Mouse (Mus musculus) embryonic facial prominence, embryonic 10.5 days (tissue): ENCODE data around the gene Lrp10. TPM values are rescaled to one million over a fixed set of nuclear protein-coding genes. Genes with fewer than 3 reads are reported as not detected.

Experiments
- DNase-seq: peaks from one replicate; pipeline ENCODE4 v3.0.0-alpha.2; 2017; ENCODE audit warnings: low spot score
- H3K27ac ChIP-seq: fragments of 300-500 bp; sonication (generic); replicated peaks from 2 replicates; pipeline ENCODE4 v1.5.1; 2016; ENCODE audit warnings: mild to moderate bottlenecking
- H3K27me3 ChIP-seq: fragments of 300-500 bp; sonication (generic); replicated peaks from 2 replicates; pipeline ENCODE4 v1.6.1; 2016; ENCODE audit warnings: low read depth, mild to moderate bottlenecking; ENCODE audit not compliant: poor library complexity, severe bottlenecking
- H3K36me3 ChIP-seq: fragments of 300-500 bp; sonication (generic); replicated peaks from 2 replicates; pipeline ENCODE4 v1.6.1; 2016; ENCODE audit warnings: mild to moderate bottlenecking, moderate library complexity
- H3K4me1 ChIP-seq: fragments of 300-500 bp; sonication (generic); 2 replicates; pipeline ENCODE4 v1.6.1; 2016
- H3K4me3 ChIP-seq: fragments of 300-500 bp; sonication (generic); 2 replicates; pipeline ENCODE4 v1.5.1; 2016; ENCODE audit warnings: mild to moderate bottlenecking, moderate library complexity
- H3K9me3 ChIP-seq: fragments of 300-500 bp; sonication (generic); 2 replicates; pipeline ENCODE4 v1.6.1; 2016; ENCODE audit warnings: mild to moderate bottlenecking
- WGBS: fragments of 180-500 bp; shearing (Covaris S2); methylation state at CpG from one replicate; pipeline ENCODE4 v1.1.7; 2016; 5-methylcytosine and 5-hydroxymethylcytosine counted together
- polyA plus RNA-seq: library from polyadenylated mRNA; unstranded; fragments of >200 nt; fragmentation: Nextera tagmentation; extraction: Ambion mirVana; gene quantifications from 2 replicates; pipeline ENCODE4 v1.2.1, GENCODE M21; 2016

Lrp10 gene
- 23.2 and 23.4 TPM in 2 replicates for polyA plus RNA-seq

DNA sequence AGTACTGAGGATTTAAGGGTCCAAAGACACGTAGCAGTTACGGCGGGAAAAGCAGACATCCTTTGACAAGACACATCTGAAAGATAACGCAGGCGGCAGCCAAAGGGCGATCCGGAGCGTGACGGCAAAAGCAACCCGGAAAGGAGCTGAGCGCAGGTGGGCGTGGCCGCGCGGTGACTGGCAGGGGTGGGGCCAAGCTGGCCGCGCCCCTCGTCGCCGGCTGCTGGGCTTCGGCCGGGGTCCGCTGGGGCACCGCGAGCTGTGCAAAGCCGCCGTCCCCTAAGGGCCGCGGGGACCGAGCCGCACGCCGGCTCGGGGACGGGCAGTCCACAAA lies at the start of gene Lrp10:
Lrp10 (plus strand) TSS at position 179 of the 334 bp plus-strand sequence.
- Histone ChIP-seq H3K4me3 (peak within 1 kb of the TSS; percentile 91), H3K27me3 (no peaks in the 10 kb centered on the region), H3K36me3 (peaks cover 18% of the 10 kb centered on the region), H3K4me1 (peaks cover 18% of the 10 kb centered on the region), H3K27ac (peak within 1 kb of the TSS; percentile 85), H3K9me3 (no peaks in the 10 kb centered on the region)
- DNase-seq = peak; percentile 93
- under 1% methylated on average over 35 of the region's 35 CpGs for WGBS

DNA sequence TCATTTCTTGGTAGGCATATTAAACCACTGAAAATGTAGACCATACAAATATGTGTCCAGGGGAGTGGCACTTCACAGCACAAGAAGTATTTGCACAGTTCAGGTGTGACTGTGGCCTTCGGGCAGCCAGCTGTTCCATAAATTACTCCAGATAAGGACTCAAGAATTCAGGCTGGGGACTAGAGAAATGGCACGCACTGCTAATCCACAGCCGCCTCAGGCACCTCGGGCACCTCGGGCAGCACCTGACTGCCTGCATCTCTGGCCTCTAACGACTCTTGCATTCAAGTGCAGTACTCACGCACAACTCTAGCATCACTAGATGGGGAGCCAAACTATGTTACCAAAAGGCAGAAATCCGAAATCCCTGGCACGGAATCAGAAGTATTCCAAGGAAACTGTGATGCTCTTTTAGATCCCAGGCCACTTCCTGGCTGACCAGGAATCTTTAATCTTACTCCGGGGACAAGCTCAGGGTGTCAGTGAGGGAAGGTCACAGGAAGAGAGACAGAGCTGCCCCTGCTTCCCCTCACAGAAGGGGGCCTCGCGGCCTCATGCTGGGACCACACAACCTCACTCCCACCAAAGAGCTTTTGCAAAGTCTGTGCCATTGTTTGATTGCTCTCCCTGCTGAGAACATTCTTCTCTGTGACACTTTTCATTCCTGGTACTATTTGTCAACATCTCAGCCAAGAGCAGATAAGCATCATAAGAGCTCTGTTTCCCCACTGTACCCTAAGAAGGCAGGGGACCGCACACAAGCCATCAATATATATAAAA lies 48.5 kb upstream of the Lrp10 start:
- Histone ChIP-seq H3K36me3 (no peaks in the 10 kb centered on the region), H3K4me3 (no peak overlapping the region), H3K9me3 (no peaks in the 10 kb centered on the region), H3K27ac (no peak overlapping the region), H3K27me3 (peaks cover 55% of the 10 kb centered on the region), H3K4me1 (peaks cover 37% of the 10 kb centered on the region)
- peak; percentile 30 for DNase-seq
- WGBS = 7% methylated on average over 13 of the region's 13 CpGs

DNA sequence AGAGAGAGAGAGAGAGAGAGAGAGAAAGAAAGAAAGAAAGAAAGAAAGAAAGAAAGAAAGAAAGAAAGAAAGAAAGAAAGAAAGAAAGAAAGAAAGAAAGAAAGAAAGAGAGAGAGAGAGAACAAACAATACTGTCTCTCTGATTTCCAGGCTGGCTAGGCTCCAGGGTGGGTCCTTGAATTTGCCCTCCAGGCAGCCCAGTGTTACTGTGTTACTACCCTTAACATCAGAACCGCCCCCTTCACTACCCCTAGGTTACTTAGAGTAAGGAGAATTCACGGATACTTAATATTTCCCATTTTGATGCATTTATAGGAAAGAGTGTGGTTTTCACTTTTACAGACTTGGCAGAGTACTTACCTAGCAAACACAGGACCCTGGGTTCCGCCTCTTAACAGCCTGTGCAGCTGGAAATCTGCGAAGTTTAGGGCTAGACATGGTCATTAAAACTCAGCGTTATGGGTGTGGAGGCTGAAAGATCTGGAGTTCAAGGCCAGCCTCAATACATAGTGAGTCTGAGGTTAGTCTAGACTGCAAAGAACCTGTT lies 47.6 kb upstream of the Lrp10 start:
- Histone ChIP-seq H3K27ac (no peak overlapping the region), H3K4me3 (no peak overlapping the region), H3K4me1 (peaks cover 35% of the 10 kb centered on the region), H3K9me3 (no peaks in the 10 kb centered on the region), H3K36me3 (no peaks in the 10 kb centered on the region), H3K27me3 (peaks cover 53% of the 10 kb centered on the region)
- 24% methylated on average over 5 of the region's 5 CpGs for WGBS
- no peak for DNase-seq

DNA sequence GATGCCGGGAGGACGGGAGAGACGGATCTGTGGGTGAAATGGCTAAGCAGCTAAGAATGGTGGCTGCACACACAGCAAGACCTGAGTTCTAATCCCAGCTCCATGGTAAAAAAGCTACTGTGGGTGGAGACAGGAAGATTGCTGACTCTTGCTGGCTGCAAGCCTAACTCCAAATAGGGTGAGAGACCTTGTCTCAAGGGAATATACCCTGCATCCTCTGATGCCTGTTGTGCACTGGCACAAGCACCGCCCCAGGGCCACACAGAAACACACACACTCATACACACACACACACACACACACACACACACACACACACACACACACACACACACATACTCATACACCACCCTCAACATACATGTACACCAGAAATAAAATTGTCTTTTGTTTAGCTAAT lies 47.1 kb upstream of the Lrp10 start:
- no peak overlapping the region for H3K27ac ChIP-seq
- H3K4me1 ChIP-seq = peaks cover 35% of the 10 kb centered on the region
- no peaks in the 10 kb centered on the region for H3K9me3 ChIP-seq
- H3K4me3 ChIP-seq = no peak overlapping the region
- 53% methylated on average over 4 of the region's 4 CpGs for WGBS
- no peak for DNase-seq
- peaks cover 53% of the 10 kb centered on the region for H3K27me3 ChIP-seq
- H3K36me3 ChIP-seq = no peaks in the 10 kb centered on the region

DNA sequence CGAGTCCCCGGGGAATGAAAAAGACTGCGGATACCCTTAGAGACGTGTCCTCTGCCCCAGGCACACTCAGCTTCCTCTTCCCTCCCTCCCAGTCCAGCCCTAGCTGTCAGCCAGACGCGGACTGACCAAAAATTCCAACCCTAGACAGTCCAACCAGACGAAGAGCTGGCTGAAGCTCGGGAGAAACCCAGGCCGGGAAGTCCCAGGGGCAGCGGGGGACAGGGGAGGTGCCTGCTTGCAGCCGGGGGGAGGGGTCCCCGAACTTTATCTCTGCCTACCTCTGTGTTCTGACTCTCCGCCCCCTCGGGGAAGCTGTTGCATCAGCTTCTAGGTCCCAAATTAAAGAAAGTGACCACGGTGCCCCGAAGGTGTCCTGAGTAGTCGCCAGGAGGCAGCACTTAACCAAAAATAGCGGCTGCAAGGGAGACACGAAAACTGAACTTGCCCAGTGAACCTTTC lies 46.3 kb upstream of the Lrp10 start, which contains the start of gene Slc7a7:
Slc7a7 (minus strand) TSS at position 158 of the 459 bp plus-strand sequence.
- peaks cover 35% of the 10 kb centered on the region for H3K4me1 ChIP-seq
- H3K9me3 ChIP-seq = no peaks in the 10 kb centered on the region
- 2% methylated on average over 19 of the region's 19 CpGs for WGBS
- H3K27ac ChIP-seq = peak within 1 kb of the TSS; percentile 31; the same call in 1 of the 2 replicates
- H3K27me3 ChIP-seq = peaks cover 53% of the 10 kb centered on the region
- H3K36me3 ChIP-seq = no peaks in the 10 kb centered on the region
- H3K4me3 ChIP-seq = peak within 1 kb of the TSS; percentile 44
- peak; percentile 49 for DNase-seq

DNA sequence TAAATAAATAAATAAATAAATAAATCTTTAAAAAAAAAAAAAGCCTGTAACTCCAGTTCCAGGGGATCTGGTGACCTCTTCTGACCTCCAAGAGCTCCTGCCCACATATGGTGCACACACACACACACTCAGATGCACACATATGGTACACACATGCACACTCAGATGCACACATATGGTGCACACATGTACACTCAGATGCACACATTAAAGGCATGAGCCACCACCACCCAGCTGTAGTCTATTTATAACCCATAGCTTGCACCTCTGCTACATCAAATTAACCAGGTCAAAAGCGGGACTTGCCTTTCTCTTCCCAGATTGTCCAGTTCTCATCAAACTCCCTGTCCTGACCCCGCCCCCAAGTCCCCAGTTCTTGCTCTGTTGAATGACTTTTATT lies 42.9 kb upstream of the Lrp10 start:
- WGBS = 61% methylated on average over 2 of the region's 2 CpGs
- H3K9me3 ChIP-seq = no peaks in the 10 kb centered on the region
- peaks cover 22% of the 10 kb centered on the region for H3K27me3 ChIP-seq
- peak; percentile 36 for DNase-seq
- H3K4me3 ChIP-seq = no peak overlapping the region
- H3K4me1 ChIP-seq = peaks cover 14% of the 10 kb centered on the region
- no peaks in the 10 kb centered on the region for H3K36me3 ChIP-seq
- no peak overlapping the region for H3K27ac ChIP-seq

DNA sequence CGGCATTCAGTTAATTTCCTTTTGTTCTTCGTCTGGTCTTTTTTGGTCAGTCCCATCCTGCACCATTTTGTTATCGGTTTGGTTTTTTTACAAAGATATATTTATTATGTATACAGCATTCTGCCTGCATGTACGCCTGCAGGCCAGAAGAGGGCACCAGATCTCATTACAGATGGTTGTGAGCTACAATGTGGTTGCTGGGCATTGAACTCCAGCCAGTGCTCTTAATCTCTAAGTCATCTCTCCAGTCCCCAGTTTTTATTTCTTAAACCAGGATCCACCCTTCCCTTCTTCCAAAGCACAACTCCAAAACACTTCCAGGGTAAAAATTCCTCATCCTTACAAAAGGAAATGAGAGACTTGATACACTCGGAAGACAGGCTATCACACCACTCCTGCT lies 40.5 kb upstream of the Lrp10 start:
- H3K27ac ChIP-seq = no peak overlapping the region
- no peak overlapping the region for H3K4me3 ChIP-seq
- no peak for DNase-seq
- WGBS = 62% methylated on average over 5 of the region's 5 CpGs
- peaks cover 13% of the 10 kb centered on the region for H3K4me1 ChIP-seq
- H3K36me3 ChIP-seq = peaks cover 3% of the 10 kb centered on the region
- peaks cover 4% of the 10 kb centered on the region; the same call in 1 of the 2 replicates for H3K27me3 ChIP-seq
- no peaks in the 10 kb centered on the region for H3K9me3 ChIP-seq

DNA sequence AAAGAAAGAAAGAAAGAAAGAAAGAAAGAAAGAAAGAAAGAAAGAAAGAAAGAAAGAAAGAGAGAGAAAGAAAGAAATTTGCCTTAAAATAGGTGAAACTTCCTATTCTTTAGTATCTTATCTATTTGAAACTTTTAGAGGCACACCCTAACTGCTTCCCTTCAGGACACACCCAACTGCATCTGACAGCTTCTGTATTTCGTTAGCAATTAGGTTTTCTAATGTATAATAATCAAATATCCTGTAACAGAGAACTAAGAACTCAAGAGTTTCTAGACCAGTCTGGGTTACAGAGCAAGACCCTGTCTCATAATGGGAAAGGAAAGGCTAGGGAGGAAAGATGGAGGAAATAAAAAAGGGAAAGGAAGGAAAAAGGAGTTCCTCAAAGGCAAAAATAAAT lies 39.3 kb upstream of the Lrp10 start:
- Histone ChIP-seq H3K4me3 (no peak overlapping the region), H3K27me3 (0 out of 2 replicates have a peak, but pooled peaks cover 2% of the 10 kb centered on the region), H3K4me1 (peaks cover 18% of the 10 kb centered on the region), H3K27ac (no peak overlapping the region), H3K9me3 (no peaks in the 10 kb centered on the region), H3K36me3 (peaks cover 15% of the 10 kb centered on the region)
- 83% methylated on average over 1 of the region's 1 CpGs for WGBS
- DNase-seq = no peak

DNA sequence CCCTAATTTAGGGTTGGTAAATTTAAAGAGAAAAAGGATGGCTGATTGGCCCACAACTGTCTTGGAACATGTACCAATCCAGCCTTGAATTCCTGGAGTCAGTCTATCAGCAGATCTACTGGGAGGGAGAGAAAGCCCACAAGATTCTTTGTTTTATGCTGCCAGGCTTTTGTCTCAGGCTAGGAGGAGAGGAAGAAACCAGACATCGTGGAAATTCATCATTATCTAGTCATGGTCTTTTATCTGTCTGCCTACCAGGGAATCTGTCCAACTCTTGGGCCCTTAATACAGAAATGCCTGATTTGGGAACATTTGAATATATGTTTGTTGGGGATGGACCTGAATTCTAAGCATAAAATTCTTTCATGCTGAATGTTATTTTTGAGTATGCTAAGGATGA lies 38.4 kb upstream of the Lrp10 start:
- Histone ChIP-seq H3K27me3 (peaks cover 6% of the 10 kb centered on the region; the same call in 1 of the 2 replicates), H3K36me3 (peaks cover 18% of the 10 kb centered on the region), H3K9me3 (no peaks in the 10 kb centered on the region), H3K4me1 (peaks cover 27% of the 10 kb centered on the region), H3K27ac (no peak overlapping the region), H3K4me3 (peak overlapping the region; percentile 93)
- no peak for DNase-seq
- WGBS = 97% methylated on average over 1 of the region's 1 CpGs

DNA sequence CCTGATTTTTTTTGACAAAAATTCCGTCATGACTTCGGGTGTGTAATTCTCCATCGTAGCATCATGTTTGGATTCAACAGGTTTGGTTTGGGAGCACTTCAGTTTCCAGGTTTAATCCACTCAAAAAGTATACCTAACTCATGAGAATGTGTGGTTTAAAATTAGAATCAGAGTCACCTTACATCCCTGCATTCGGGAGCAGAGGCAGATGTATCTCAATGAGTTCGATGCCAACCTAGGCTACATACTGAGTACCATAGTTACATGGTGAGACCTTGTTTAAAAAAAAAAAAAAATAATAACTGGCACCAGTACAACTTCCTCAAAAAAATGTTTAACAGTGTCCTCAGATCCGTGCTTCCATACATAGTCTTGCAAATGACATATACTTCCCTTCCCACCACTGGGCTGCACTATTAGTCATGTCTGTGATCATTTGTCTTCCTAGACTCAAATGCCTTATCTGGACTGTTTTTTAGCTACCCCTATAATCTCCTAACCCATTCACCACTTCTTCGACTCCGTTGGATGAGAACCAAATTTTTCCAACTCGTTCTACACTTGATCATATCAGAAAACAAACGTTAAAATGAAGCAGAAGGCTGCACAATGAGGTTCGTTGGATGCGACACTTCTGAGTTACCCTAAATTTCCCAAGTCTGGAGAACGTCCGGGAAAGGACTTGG lies 37.8 kb upstream of the Lrp10 start:
- no peak for DNase-seq
- peaks cover 11% of the 10 kb centered on the region; the same call in 1 of the 2 replicates for H3K27me3 ChIP-seq
- H3K4me3 ChIP-seq = peak overlapping the region; percentile 93
- no peaks in the 10 kb centered on the region for H3K9me3 ChIP-seq
- peak overlapping the region; percentile 94 for H3K27ac ChIP-seq
- H3K4me1 ChIP-seq = peaks cover 33% of the 10 kb centered on the region
- WGBS = 34% methylated on average over 14 of the region's 14 CpGs
- peaks cover 18% of the 10 kb centered on the region for H3K36me3 ChIP-seq

DNA sequence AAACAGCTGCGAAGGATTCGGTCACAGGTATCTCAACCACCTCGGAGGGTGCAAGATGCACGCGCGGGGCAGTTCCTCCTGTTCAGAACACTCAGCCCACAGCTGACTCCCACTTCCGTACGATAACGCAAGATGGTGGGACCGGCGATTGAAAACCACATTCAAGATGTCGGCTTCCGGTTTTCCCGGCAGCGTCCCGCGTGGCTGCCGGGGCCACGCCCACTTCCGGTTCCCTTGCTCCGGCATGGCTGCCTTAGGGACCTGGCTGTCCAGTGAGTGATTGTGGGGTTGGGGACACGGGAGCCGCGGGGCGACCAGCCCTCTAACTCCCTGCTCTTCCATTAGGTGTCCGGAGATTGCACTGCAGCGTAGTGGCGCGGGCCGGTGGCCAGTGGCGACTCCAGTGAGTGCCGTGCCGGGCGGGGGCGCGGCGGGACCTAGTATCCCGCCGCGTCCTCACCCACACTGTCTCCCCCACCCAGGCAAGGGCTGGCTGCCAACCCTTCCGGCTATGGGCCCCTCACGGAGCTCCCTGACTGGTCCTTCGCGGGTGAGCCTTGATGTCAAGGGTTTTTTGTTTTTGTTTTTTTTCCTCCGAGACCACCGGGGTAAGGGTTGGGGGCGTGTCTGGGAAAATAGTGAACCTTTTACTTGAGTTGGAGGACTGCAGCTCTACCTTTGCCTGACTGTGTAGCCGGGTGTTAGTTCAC lies 37.1 kb upstream of the Lrp10 start, which contains the start of gene Mrpl52:
Mrpl52 (plus strand) TSS at position 221 of the 710 bp plus-strand sequence.
- peaks cover 38% of the 10 kb centered on the region for H3K4me1 ChIP-seq
- under 1% methylated on average over 48 of the region's 48 CpGs for WGBS

DNA sequence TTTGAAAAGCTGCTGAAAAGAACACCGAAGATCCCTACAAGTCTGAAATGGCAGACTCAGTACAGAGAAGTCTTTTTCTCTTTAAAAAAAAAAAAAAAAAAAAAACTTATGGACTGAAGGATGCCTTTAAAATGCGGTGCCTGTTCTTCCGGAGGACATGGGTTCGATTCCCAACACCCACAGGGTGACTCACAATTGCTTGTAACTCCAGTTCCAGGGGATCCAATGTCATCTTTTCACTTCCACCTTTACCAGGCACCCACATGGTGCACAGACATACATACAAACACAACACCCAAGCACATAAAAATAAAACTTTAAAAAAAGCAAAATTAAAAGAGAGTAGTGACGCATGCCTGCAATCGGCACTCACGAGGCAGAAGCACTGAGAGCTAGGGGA lies 36.2 kb upstream of the Lrp10 start:
- 92% methylated on average over 7 of the region's 7 CpGs for WGBS
- peak overlapping the region; percentile 93 for H3K4me3 ChIP-seq
- peaks cover 47% of the 10 kb centered on the region for H3K4me1 ChIP-seq
- peaks cover 19% of the 10 kb centered on the region for H3K27me3 ChIP-seq
- no peak for DNase-seq
- H3K27ac ChIP-seq = no peak overlapping the region
- no peaks in the 10 kb centered on the region for H3K9me3 ChIP-seq
- H3K36me3 ChIP-seq = peaks cover 18% of the 10 kb centered on the region

More for the DNA sequence above, 37.1 kb upstream of the Lrp10 start, which contains the start of gene Mrpl52:
- no peaks in the 10 kb centered on the region for H3K9me3 ChIP-seq
- peak within 1 kb of the TSS; percentile 94 for H3K27ac ChIP-seq
- H3K36me3 ChIP-seq = peaks cover 18% of the 10 kb centered on the region
- H3K27me3 ChIP-seq = peaks cover 11% of the 10 kb centered on the region; the same call in 1 of the 2 replicates
- peak; percentile 95 for DNase-seq
- peak within 1 kb of the TSS; percentile 93 for H3K4me3 ChIP-seq
